Mouse (Mus musculus): ENCODE measurements at regions not wholly inside any gene's neighbourhood (a gene's known extent, or its start where the extent isn't known, plus 50 kb on each side); places are given as distances from the start of the nearest gene placed in this dataset.

DNA sequence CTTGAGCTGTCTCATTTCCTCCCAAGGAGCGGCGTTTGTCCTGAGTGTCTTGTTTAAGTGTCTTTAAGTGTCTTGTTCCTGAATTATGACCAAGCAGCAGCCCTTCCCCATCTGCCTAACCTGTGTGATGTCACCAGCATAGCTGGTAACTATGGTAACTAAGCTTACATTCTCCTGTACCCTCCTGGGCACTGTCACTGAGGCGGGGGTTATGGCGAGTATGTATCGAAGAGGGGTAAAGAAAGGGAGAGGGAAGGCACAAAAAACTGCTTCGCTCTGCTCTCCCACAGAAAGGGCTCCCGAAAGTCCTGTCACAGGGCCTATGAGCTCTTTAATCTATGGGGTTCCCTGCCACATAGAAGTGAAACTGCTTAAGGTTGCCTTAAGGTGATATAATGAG is 89.6 kb downstream of the Ppp4r2 start:
- H3K4me2 ChIP-seq = no peak overlapping the region
- WGBS = 74% methylated on average over 7 of the region's 7 CpGs
- H3K4me1 ChIP-seq = 0 out of 2 replicates have a peak, but pooled peaks cover 3% of the 10 kb centered on the region
- no peaks in the 10 kb centered on the region for H3K36me3 ChIP-seq (replicated peaks)
- H3K9me3 ChIP-seq = no peaks in the 10 kb centered on the region
- peak; percentile 77; the same call in 1 of the 2 replicates for ATAC-seq (replicated peaks)
- H3K4me3 ChIP-seq = no peak overlapping the region
- H3K27ac ChIP-seq = no peak overlapping the region
- H3K9ac ChIP-seq = no peak overlapping the region
- H3K27me3 ChIP-seq (replicated peaks) = no peaks in the 10 kb centered on the region

DNA sequence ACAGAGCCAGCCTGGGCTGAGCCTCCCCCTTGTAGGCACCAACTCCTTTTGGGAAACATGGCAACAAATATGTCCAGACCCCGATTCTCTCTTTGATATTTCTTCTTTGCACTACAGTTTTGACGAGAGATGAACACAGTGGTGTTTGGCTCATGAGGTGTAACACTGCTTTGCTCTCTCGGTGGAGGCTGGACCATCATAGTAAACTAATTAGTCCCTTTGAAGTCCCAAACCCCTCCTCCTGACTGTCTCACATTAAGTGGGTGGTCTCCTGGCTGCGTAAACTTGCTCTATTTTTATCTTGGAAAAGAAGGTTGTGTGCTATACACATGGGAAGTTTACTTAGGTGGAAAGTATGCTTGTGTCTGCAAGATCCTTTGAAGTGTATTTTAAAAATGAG is 90.3 kb downstream of the Ppp4r2 start:
- 0 out of 2 replicates have a peak, but pooled peaks cover 3% of the 10 kb centered on the region for H3K4me1 ChIP-seq
- H3K27ac ChIP-seq = no peak overlapping the region
- H3K27me3 ChIP-seq (replicated peaks) = no peaks in the 10 kb centered on the region
- WGBS = 60% methylated on average over 4 of the region's 4 CpGs
- H3K9me3 ChIP-seq = no peaks in the 10 kb centered on the region
- ATAC-seq (replicated peaks) = no peak
- H3K4me2 ChIP-seq = no peak overlapping the region
- H3K9ac ChIP-seq = no peak overlapping the region
- no peaks in the 10 kb centered on the region for H3K36me3 ChIP-seq (replicated peaks)
- no peak overlapping the region for H3K4me3 ChIP-seq

DNA sequence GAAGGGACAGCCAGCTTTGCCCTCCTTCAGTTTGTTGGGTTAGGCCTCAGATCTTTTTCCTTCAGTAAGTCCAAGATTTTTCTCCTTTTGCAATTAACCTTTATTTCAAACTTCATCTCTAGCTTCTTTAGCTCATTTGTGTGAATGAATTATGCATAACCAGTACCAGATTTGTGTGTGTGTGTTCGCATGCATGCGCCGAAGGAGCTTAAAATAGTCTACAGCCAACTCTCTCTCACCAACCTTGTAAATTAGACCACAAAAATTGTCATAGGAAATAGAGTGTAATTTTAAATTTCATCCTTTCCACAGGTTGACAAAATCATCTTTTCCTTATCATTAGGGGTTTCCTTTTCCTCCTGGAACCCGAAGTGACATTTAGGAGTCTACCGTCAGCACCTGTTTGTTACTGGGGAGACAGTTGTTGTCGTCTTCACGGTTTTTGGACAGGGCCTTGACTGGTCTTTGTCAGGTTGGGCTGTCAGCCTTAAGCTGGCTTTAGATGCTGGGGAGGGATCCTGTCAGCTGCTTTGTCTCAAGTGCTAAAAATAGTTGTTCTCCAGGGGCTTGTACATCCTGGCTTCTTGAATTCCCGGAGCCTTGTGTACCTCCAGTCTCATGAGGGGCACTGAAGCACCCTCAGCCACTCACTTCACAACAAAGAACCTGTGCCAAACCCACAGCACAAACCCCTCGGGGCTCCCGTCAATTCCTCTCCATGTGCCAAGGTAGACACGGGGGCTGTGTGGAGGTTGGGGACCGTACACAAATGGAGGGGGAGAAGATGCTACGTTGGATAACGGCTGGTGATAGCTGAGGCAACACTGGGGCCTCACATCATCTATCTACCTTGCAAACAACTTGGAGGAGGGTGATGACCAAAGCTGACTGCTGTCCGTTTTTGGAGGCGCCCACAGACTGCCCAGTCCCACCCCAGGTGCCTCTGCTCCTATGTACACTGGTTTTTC is 95.7 kb downstream of the Ppp4r2 start:
- 0 out of 2 replicates have a peak, but pooled peaks cover 3% of the 10 kb centered on the region for H3K4me1 ChIP-seq
- WGBS = 71% methylated on average over 16 of the region's 16 CpGs
- no peaks in the 10 kb centered on the region for H3K9me3 ChIP-seq
- H3K27ac ChIP-seq = no peak overlapping the region
- no peaks in the 10 kb centered on the region for H3K27me3 ChIP-seq (replicated peaks)
- no peak overlapping the region for H3K4me3 ChIP-seq
- no peak overlapping the region for H3K4me2 ChIP-seq
- H3K36me3 ChIP-seq (replicated peaks) = no peaks in the 10 kb centered on the region
- no peak for ATAC-seq (replicated peaks)
- no peak overlapping the region for H3K9ac ChIP-seq

DNA sequence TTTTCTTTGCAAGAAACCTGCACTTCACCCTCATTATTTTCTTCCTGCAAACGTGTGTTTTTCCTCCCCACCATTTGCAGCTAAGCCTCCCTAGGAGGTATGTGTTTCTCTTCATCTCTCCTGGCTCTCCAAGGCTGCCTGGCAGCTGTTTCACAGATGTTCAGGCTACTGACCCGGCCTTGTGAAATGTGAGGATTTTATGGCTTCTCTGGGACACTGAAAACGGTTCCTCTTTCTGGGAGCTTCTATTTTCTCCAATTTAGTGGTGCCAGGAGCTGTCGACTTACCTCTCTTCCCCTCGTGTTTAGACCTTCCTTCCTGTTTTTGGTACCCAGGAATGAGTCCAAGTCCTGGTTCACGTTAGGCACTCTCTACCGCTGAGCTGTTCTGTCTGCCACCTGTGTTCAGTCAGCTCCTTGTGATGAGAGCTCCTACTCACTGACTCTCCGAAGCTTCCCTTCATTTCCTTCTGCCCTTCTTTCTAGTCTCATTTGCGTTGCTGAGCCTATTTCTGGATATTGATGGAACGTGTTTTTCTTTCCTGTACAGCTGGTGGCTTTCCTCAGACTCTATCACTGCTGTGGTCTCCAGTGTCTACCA is 96.4 kb downstream of the Ppp4r2 start:
- no peaks in the 10 kb centered on the region for H3K36me3 ChIP-seq (replicated peaks)
- H3K27me3 ChIP-seq (replicated peaks) = no peaks in the 10 kb centered on the region
- H3K4me2 ChIP-seq = no peak overlapping the region
- no peaks in the 10 kb centered on the region for H3K9me3 ChIP-seq
- 75% methylated on average over 10 of the region's 10 CpGs for WGBS
- no peak overlapping the region for H3K27ac ChIP-seq
- no peak overlapping the region for H3K4me3 ChIP-seq
- no peak overlapping the region for H3K9ac ChIP-seq
- H3K4me1 ChIP-seq = 0 out of 2 replicates have a peak, but pooled peaks cover 3% of the 10 kb centered on the region
- ATAC-seq (replicated peaks) = no peak

DNA sequence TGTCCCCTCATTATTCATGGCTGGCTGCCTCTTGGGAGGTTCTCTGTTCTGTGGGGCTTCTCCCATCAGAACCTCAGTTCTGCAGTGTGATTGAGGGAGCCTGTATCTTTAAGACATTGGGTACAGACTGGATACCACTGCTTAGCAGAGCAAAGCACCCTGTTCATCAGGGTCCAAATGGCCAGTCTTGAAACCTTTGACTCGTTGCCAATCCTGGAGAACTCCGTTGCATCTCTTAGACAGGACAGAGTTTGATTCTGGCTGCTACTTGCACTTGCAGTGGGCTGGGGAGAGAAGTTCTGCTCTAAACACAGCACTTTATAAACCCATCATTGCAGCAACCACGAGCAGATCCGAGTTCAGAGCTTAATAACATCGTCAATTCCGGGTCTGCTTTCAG is 97.3 kb downstream of the Ppp4r2 start:
- no peak for ATAC-seq (replicated peaks)
- no peak overlapping the region for H3K9ac ChIP-seq
- no peaks in the 10 kb centered on the region for H3K36me3 ChIP-seq (replicated peaks)
- H3K4me1 ChIP-seq = 0 out of 2 replicates have a peak, but pooled peaks cover 3% of the 10 kb centered on the region
- no peak overlapping the region for H3K4me2 ChIP-seq
- 80% methylated on average over 6 of the region's 6 CpGs for WGBS
- H3K9me3 ChIP-seq = no peaks in the 10 kb centered on the region
- H3K4me3 ChIP-seq = no peak overlapping the region
- H3K27me3 ChIP-seq (replicated peaks) = no peaks in the 10 kb centered on the region
- H3K27ac ChIP-seq = no peak overlapping the region

DNA sequence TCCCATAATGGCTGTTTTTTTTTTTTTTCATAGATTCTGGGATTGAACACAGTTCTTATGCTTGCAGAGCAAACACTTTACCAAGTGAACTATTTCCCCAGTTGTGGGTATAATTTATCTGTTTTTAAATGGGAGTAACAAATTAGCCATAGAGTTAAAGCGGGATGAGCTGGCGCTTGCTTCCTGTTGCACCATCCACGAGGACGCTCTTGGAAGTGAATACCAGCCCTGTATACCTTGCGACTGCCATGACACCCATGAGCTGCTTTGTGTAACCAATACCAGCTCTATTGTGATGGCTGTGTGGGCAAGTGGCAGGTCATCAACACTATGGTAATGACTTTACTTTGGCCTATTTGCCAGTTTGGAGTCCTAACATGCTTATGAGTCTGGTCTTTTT is 101.0 kb downstream of the Ppp4r2 start:
- no peak overlapping the region for H3K9ac ChIP-seq
- no peak overlapping the region for H3K27ac ChIP-seq
- no peak overlapping the region for H3K4me2 ChIP-seq
- no peaks in the 10 kb centered on the region for H3K36me3 ChIP-seq (replicated peaks)
- no peak for ATAC-seq (replicated peaks)
- no peak overlapping the region for H3K4me3 ChIP-seq
- no peaks in the 10 kb centered on the region for H3K9me3 ChIP-seq
- WGBS = 93% methylated on average over 5 of the region's 5 CpGs
- H3K27me3 ChIP-seq (replicated peaks) = no peaks in the 10 kb centered on the region
- 0 out of 2 replicates have a peak, but pooled peaks cover 3% of the 10 kb centered on the region for H3K4me1 ChIP-seq

DNA sequence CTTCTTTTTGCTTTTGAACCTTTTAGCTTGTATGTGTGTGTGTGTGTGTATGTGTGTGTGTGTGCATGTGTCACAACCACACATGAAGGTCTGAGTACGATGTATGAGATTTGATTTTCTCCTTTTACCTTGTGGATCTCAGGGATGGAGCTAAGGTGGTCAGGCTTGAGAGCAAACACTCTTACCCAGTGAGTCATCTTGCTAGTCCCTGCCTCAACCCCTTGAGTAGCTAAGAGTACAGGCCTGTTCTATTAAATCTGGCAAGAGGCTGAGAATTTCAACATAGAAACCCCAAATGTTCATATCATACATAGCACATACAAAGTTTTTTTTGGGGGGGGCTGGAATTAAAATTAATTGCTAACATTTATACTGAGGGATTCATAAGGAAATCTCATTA is 104.4 kb downstream of the Ppp4r2 start:
- no peak overlapping the region for H3K27ac ChIP-seq
- no peak for ATAC-seq (replicated peaks)
- H3K4me3 ChIP-seq = no peak overlapping the region
- H3K27me3 ChIP-seq (replicated peaks) = no peaks in the 10 kb centered on the region
- no peaks in the 10 kb centered on the region for H3K36me3 ChIP-seq (replicated peaks)
- H3K4me2 ChIP-seq = no peak overlapping the region
- 0 out of 2 replicates have a peak, but pooled peaks cover 3% of the 10 kb centered on the region for H3K4me1 ChIP-seq
- no peaks in the 10 kb centered on the region for H3K9me3 ChIP-seq
- WGBS = 97% methylated on average over 1 of the region's 1 CpGs
- no peak overlapping the region for H3K9ac ChIP-seq

DNA sequence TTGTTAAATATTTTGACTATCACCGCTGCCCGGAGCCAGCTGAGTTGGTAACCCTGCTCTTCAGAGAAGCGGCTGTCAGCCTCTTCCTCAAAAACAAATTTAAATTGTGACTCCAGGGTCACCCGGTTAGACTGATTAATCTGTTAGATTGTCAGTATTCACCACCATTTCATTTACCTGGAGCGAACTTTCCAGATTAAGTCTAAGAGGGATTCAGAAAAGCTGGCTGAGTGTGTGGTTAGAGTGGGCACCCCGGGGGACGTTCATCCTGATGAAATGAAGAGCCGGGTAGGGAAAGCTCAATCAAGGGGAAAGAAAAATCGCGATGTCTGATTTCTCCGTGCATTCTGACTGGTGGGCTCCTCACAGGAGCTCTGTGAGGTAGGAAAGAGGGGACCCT is 105.0 kb downstream of the Ppp4r2 start:
- no peak; the same call in 1 of the 2 replicates for ATAC-seq (replicated peaks)
- Histone ChIP-seq H3K4me2 (no peak overlapping the region), H3K4me3 (no peak overlapping the region), H3K27ac (no peak overlapping the region), H3K9me3 (no peaks in the 10 kb centered on the region), H3K4me1 (0 out of 2 replicates have a peak, but pooled peaks cover 3% of the 10 kb centered on the region), H3K36me3 (replicated peaks) (no peaks in the 10 kb centered on the region), H3K9ac (no peak overlapping the region), H3K27me3 (replicated peaks) (no peaks in the 10 kb centered on the region)
- WGBS = 52% methylated on average over 11 of the region's 11 CpGs

DNA sequence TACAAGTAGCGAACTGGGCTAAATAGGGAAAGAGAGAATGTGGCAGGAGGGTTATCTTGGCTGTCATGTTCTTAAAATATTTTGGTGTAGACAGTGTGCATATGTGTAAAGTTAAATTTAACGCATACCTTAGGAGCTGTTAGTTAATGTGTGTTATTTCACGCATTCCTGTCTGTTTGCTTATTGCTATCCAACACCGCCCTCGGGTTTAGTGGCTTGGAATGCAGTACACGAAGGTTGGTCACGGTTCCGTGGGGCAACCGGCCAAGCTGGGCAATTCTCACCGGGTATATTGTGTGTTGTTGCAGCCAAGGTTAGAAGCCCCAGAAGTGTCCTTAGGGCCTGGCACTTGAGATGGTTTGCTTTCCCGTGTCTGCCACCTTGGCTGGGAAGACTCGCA is 105.6 kb downstream of the Ppp4r2 start:
- H3K36me3 ChIP-seq (replicated peaks) = no peaks in the 10 kb centered on the region
- H3K9me3 ChIP-seq = no peaks in the 10 kb centered on the region
- 74% methylated on average over 12 of the region's 12 CpGs for WGBS
- no peak overlapping the region for H3K9ac ChIP-seq
- H3K27me3 ChIP-seq (replicated peaks) = no peaks in the 10 kb centered on the region
- H3K27ac ChIP-seq = no peak overlapping the region
- no peak overlapping the region for H3K4me2 ChIP-seq
- 0 out of 2 replicates have a peak, but pooled peaks cover 3% of the 10 kb centered on the region for H3K4me1 ChIP-seq
- no peak for ATAC-seq (replicated peaks)
- no peak overlapping the region for H3K4me3 ChIP-seq

DNA sequence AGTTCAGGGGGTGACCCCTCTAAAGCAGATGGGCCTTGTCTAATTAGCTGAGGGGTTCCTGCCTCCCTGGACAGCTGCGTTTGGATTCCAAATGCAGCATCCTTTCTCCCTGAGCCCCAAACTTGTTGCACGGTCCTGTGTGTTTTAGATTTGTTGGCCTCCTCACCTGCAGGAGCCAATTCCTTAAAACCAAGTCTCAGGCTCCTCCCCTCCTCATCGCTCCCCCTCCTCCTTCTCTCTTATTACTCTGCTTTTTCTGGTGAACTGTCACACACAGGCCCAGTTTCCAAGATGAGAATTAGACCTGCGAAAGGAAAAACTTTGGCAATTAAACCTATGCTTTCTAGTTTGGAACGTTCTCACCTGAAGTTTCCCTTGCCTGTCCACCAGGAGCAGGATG is 106.3 kb downstream of the Ppp4r2 start:
- H3K4me3 ChIP-seq = no peak overlapping the region
- no peaks in the 10 kb centered on the region for H3K9me3 ChIP-seq
- no peaks in the 10 kb centered on the region for H3K36me3 ChIP-seq (replicated peaks)
- no peaks in the 10 kb centered on the region for H3K27me3 ChIP-seq (replicated peaks)
- H3K4me2 ChIP-seq = no peak overlapping the region
- H3K9ac ChIP-seq = no peak overlapping the region
- ATAC-seq (replicated peaks) = no peak
- 0 out of 2 replicates have a peak, but pooled peaks cover 3% of the 10 kb centered on the region for H3K4me1 ChIP-seq
- H3K27ac ChIP-seq = no peak overlapping the region
- WGBS = 85% methylated on average over 5 of the region's 5 CpGs

DNA sequence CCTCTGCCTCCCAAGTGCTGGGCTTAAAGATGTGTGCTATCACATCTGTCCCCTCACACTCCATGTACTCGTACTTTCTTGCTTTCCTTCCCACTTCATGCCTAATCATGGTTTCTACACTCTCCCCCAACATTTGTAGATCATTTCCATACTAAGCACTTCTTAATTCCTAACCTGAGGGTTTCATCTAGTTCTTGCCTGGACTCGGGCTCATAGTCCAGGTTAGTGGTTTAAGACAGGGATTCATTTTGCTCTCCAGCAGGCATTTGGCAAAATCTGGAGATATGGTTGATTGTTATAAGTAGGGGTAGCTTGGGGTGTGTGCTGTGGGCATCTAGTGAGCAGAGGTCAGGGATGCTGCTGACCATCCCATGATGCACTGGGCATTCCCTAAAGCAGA is 108.3 kb downstream of the Ppp4r2 start:
- ATAC-seq (replicated peaks) = no peak
- Histone ChIP-seq H3K4me2 (no peak overlapping the region), H3K4me3 (no peak overlapping the region), H3K36me3 (replicated peaks) (no peaks in the 10 kb centered on the region), H3K4me1 (0 out of 2 replicates have a peak, but pooled peaks cover 3% of the 10 kb centered on the region), H3K9ac (no peak overlapping the region), H3K9me3 (no peaks in the 10 kb centered on the region), H3K27ac (no peak overlapping the region), H3K27me3 (replicated peaks) (no peaks in the 10 kb centered on the region)
- 88% methylated on average over 2 of the region's 2 CpGs for WGBS

DNA sequence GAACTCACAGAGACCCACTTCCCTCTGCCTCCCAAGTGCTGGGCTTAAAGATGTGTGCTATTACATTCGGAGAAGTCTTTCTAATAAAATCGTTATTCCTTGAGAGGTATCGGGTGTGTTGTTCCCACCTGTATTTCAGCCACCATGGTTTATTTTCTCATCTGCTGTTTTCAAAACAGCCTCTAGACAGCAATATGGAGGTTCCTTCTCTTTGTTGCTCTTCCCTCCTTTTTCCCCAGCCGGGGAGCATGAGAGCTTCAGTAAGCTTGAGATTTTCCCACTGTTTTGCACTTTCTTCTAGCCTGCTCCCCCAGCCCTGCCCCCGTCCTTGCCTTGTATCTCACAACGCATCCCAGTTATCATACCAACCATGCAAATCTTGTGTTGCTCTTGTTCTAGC is 109.5 kb downstream of the Ppp4r2 start:
- Histone ChIP-seq H3K9ac (no peak overlapping the region), H3K9me3 (no peaks in the 10 kb centered on the region), H3K27ac (no peak overlapping the region), H3K36me3 (replicated peaks) (no peaks in the 10 kb centered on the region), H3K4me3 (no peak overlapping the region), H3K4me2 (no peak overlapping the region), H3K27me3 (replicated peaks) (no peaks in the 10 kb centered on the region), H3K4me1 (0 out of 2 replicates have a peak, but pooled peaks cover 3% of the 10 kb centered on the region)
- WGBS = 86% methylated on average over 6 of the region's 6 CpGs
- no peak for ATAC-seq (replicated peaks)

Data from midbrain, embryonic 15.5 days (tissue).